Mouse (Mus musculus) midbrain, embryonic 15.5 days (tissue): ENCODE data around the gene Trarg1. TPM values are rescaled to one million over a fixed set of nuclear protein-coding genes. Genes with fewer than 3 reads are reported as not detected.

Experiments used
- ATAC-seq: fragments of 200-750 bp; cut with Nextera tagmentation; replicated peaks from 2 replicates; pipeline ENCODE4 v1.8.0; 2017; ENCODE audit warnings: moderate TSS enrichment
- H3K27ac ChIP-seq: fragments of 300-500 bp; sonication (generic); 2 replicates; pipeline ENCODE4 v1.5.1; 2015; ENCODE audit warnings: mild to moderate bottlenecking, inconsistent platforms
- H3K27me3 ChIP-seq: fragments of 300-500 bp; sonication (generic); replicated peaks from 2 replicates; pipeline ENCODE4 v1.6.1; 2015; ENCODE audit warnings: inconsistent platforms
- H3K36me3 ChIP-seq: fragments of 300-500 bp; sonication (generic); replicated peaks from 2 replicates; pipeline ENCODE4 v1.6.1; 2015; ENCODE audit warnings: inconsistent platforms
- H3K4me1 ChIP-seq: fragments of 300-500 bp; sonication (generic); 2 replicates; pipeline ENCODE4 v1.6.1; 2015; ENCODE audit warnings: inconsistent platforms
- H3K4me2 ChIP-seq: fragments of 300-500 bp; sonication (generic); 2 replicates; pipeline ENCODE4 v1.6.1; 2015; ENCODE audit warnings: inconsistent platforms, mild to moderate bottlenecking, moderate library complexity
- H3K4me3 ChIP-seq: fragments of 300-500 bp; sonication (generic); 2 replicates; pipeline ENCODE4 v1.5.1; 2015; ENCODE audit warnings: mild to moderate bottlenecking, inconsistent platforms
- H3K9ac ChIP-seq: fragments of 300-500 bp; sonication (generic); 2 replicates; pipeline ENCODE4 v1.6.1; 2015; ENCODE audit warnings: mild to moderate bottlenecking, inconsistent platforms
- H3K9me3 ChIP-seq: fragments of 300-500 bp; sonication (generic); 2 replicates; pipeline ENCODE4 v1.6.1; 2016; ENCODE audit warnings: inconsistent platforms
- WGBS: fragments of 180-500 bp; shearing (Covaris S2); methylation state at CpG from one replicate; pipeline ENCODE4 v1.1.7; 2015; ENCODE audit warnings: mixed read lengths; 5-methylcytosine and 5-hydroxymethylcytosine counted together
- polyA plus RNA-seq: library from polyadenylated mRNA; unstranded; fragments of >200 nt; fragmentation: Nextera tagmentation; extraction: Ambion mirVana; gene quantifications from 2 replicates; pipeline ENCODE4 v1.2.1, GENCODE M21; 2015

Gene Trarg1
- polyA plus RNA-seq, 1 experiment from 2014 or later: 0.13 TPM

DNA sequence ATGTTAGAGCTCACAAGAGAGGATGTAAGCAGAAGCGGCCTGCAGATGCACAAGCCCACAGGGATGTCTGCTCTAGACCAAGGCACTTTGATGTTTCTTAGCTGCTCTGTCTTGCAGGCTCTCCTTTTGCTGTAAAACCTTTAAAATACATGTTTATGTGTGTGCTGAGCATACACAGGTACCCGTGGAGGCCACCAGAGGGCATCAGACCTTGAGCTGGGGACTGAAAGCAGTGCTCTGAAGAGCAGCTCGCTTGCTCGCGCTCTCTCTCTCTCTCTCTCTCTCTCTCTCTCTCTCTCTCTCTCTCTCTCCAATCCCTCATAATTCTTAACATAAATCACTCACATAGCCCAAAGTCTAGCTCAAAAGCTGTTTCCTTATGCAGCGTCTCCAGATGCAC, 59.5 kb downstream of the Trarg1 start:
- Histone ChIP-seq H3K4me1 (no peaks in the 10 kb centered on the region), H3K4me3 (no peak overlapping the region), H3K27ac (no peak overlapping the region), H3K9me3 (no peaks in the 10 kb centered on the region), H3K27me3 (no peaks in the 10 kb centered on the region), H3K36me3 (peaks cover 13% of the 10 kb centered on the region; the same call in 1 of the 2 replicates), H3K9ac (no peak overlapping the region), H3K4me2 (no peak overlapping the region)
- 72% methylated on average over 6 of the region's 6 CpGs for WGBS
- no peak for ATAC-seq

DNA sequence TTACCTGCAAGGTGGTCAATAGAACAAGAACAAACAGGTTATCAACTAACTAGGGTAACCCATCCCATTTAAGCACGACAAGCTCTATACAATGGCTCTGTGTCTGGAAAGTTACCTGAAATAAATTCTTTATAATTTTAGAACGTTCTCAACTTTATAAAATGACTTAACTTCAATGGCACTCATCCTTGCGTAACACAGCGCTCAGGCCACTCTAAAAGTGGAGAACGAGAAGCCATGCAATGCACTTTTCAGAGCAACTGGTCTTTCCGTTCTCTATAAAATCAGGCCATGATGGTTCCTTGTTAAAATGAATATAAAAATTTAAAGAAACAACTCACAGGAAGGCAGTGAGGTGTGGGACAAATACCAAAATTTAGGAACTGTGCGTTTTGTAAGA, 62.9 kb downstream of the Trarg1 start:
- Histone ChIP-seq H3K27ac (no peak overlapping the region), H3K9ac (no peak overlapping the region), H3K4me2 (no peak overlapping the region), H3K4me3 (no peak overlapping the region), H3K27me3 (no peaks in the 10 kb centered on the region), H3K9me3 (no peaks in the 10 kb centered on the region), H3K36me3 (peaks cover 19% of the 10 kb centered on the region), H3K4me1 (no peaks in the 10 kb centered on the region)
- ATAC-seq: no peak
- WGBS: 98% methylated on average over 7 of the region's 7 CpGs

GRCm38 (mm10) chr11:76744550-76744949, 64.9 kb downstream of the Trarg1 start:
- Histone ChIP-seq H3K27ac (no peak overlapping the region), H3K4me1 (no peaks in the 10 kb centered on the region), H3K27me3 (no peaks in the 10 kb centered on the region), H3K4me2 (no peak overlapping the region), H3K36me3 (peaks cover 28% of the 10 kb centered on the region), H3K9me3 (no peaks in the 10 kb centered on the region), H3K9ac (no peak overlapping the region), H3K4me3 (no peak overlapping the region)
- no peak for ATAC-seq
- 80% methylated on average over 7 of the region's 7 CpGs for WGBS

DNA sequence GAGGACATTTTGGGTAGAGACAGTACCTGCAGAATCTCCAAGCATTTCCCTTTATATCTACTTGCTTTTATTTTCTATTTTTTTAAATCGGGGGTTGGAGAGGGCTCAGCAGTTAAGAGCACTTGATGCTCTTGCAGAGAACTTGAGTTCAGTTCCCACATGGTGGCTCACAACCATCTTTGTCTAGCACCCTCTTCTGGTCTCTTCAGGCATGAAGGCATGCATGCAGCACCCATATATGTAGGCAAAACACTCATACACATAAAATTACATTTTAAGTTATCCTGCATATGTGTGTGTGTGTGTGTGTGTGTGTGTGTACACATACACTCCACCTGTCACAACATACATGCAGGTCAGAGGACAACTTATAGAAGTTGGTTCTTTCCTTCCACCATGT, 66.3 kb downstream of the Trarg1 start:
- no peaks in the 10 kb centered on the region for H3K9me3 ChIP-seq
- peaks cover 34% of the 10 kb centered on the region for H3K36me3 ChIP-seq
- H3K27me3 ChIP-seq: no peaks in the 10 kb centered on the region
- H3K4me2 ChIP-seq: no peak overlapping the region
- no peak overlapping the region for H3K4me3 ChIP-seq
- H3K27ac ChIP-seq: no peak overlapping the region
- H3K4me1 ChIP-seq: no peaks in the 10 kb centered on the region
- H3K9ac ChIP-seq: no peak overlapping the region
- 96% methylated on average over 1 of the region's 1 CpGs for WGBS
- no peak for ATAC-seq

Other genes starting within 250 kb of the Trarg1 start
- gene Abr, start 57.5 kb upstream of the Trarg1 start, polyA plus RNA-seq: 127 and 128 TPM in 2 replicates
- 0.92 and 1.1 TPM in 2 replicates for gene Bhlha9, start 7.3 kb upstream of the Trarg1 start, polyA plus RNA-seq
- gene Gosr1, start 83.8 kb downstream of the Trarg1 start, polyA plus RNA-seq: 24.5 and 25.4 TPM in 2 replicates
- 5.3 and 5.4 TPM in 2 replicates for gene Cpd, start 167.2 kb downstream of the Trarg1 start, polyA plus RNA-seq
- not detected in 2 replicates for gene Tmigd1, start 222.4 kb downstream of the Trarg1 start, polyA plus RNA-seq
- 151 and 155 TPM in 2 replicates for gene Blmh, start 245.0 kb downstream of the Trarg1 start, polyA plus RNA-seq